In the genomic region with DNA sequence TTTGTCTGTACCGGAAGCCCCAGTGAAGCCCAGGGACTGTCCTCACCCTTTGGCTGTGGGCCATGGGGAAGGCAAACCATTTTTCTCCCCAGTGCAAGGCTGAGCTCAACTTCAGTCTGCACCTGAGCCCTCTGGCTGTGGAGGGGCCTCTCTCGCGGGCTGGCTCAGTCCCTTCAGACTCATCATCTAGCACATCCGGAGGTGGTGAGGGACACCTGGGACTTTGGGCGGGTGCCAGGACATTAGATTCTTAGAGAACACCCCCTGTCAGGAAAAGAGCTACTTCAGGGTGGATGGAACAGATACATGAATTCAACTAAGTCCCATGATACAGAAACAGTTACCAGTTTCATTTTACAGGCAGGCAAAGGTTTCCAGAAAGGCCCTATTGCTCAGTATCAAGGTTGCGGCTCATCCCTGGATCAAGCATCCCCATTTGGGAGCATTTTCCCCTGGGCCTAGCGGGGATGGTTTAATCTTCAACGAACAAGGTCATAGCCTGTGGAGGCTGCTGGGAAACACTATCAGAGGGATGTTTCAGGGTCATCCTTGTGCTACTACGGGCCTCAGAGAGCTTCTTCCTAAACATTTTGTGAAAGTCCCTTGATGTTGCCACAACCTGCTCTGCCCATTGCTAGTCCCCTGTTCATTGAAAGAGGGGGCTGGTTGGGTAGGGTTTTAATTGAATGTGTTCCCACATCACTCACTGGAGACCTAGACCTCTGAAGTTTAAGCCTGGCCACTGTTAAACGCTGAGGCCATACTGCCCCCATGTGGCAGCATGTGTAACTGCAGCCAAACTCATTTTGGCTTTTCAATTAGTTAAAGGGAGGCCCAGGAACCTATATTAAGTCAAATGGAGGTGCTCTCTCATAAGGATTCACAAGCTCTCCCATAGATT, we compare ENCODE assay signal across 9 mouse cellular contexts. TPM values are rescaled to one million over a fixed set of nuclear protein-coding genes. Genes with fewer than 3 reads are reported as not detected.
A peak's percentile ranks its signal among the peaks of the same experiment; 100 is the strongest.
DNase-seq lines count a peak whose midpoint lies in the region; ATAC-seq and TF ChIP-seq lines count a peak whose summit lies in the region.
"Had no signal": no experiment of that assay in that cellular context is flagged by ENCODE, and none has a peak within 500 bp of the region (broad histone marks: within the 10 kb centered on the region; RNA-seq: fewer than 3 reads in every experiment).

No protein-coding gene starts in this region.

- no peak for TF ChIP-seq POLR2A in ES-Bruce4 (IDR thresholded peaks at IDR 0.05; ENCODE audit: insufficient read depth, low read length)

- H3K9me3 ChIP-seq in kidney, embryonic 14.5 days (ENCODE audit: control insufficient read depth, low read length), result no peaks in the 10 kb centered on the region
- no peaks in the 10 kb centered on the region for H3K9me3 ChIP-seq in ES-Bruce4 (replicated peaks; ENCODE audit: control insufficient read depth, insufficient read depth, low read length, poor library complexity, severe bottlenecking)
- H3K9me3 ChIP-seq in limb, embryonic 11.5 days (ENCODE audit: control insufficient read depth, low read length), result no peaks in the 10 kb centered on the region
- H3K9me3 ChIP-seq: limb, embryonic 12.5 days had no signal

- no peak overlapping the region for H3K4me3 ChIP-seq in kidney, embryonic 14.5 days (ENCODE audit: low read length)
- no peak overlapping the region for H3K4me3 ChIP-seq in ES-Bruce4 (ENCODE audit: low read depth, low read length)
- H3K4me3 ChIP-seq in limb, embryonic 11.5 days (ENCODE audit: low read depth, low read length), result no peak overlapping the region
- H3K4me3 ChIP-seq: limb, embryonic 12.5 days had no signal

- peak; percentile 62 for DNase-seq in kidney, adult 9 months
- peak; percentile 53 for DNase-seq in c-Kit-positive CD71-positive TER-119-positive erythroid progenitor cells, embryonic 14.5 days (ENCODE audit: low spot score)
- DNase-seq in limb, embryonic 11.5 days (ENCODE audit: low spot score), result peak; percentile 74
- DNase-seq in neural tube, embryonic 10.5 days (ENCODE audit: extremely low spot score, low spot score), result peak; percentile 69
- no peak for DNase-seq in spleen, postnatal 4 days (ENCODE audit: low spot score in 2 of 2)

- no peak overlapping the region for H3K27ac ChIP-seq in kidney, embryonic 14.5 days (ENCODE audit: low read depth, low read length)
- H3K27ac ChIP-seq in ES-Bruce4 (ENCODE audit: insufficient read depth, low read length), result no peak overlapping the region
- H3K27ac ChIP-seq in limb, embryonic 11.5 days (replicated peaks; ENCODE audit: low read depth, low read length), result no peak overlapping the region
- H3K27ac ChIP-seq: limb, embryonic 12.5 days had no signal

- peak; percentile 92 for TF ChIP-seq CTCF in ES-Bruce4 (IDR thresholded peaks at IDR 0.05; ENCODE audit: low read depth, low read length)

- WGBS in kidney, embryonic 14.5 days, result 53% methylated on average over 10 of the region's 10 CpGs
- WGBS in limb, embryonic 11.5 days, result 65% methylated on average over 10 of the region's 10 CpGs

- peaks cover 13% of the 10 kb centered on the region; the same call in 1 of the 2 replicates for H3K36me3 ChIP-seq in kidney, embryonic 14.5 days (ENCODE audit: control insufficient read depth, insufficient read depth, low read length)
- H3K36me3 ChIP-seq in ES-Bruce4 (ENCODE audit: control insufficient read depth, insufficient read depth, low read length, poor library complexity, severe bottlenecking), result 0 out of 2 replicates have a peak, but pooled peaks cover 3% of the 10 kb centered on the region
- H3K36me3 ChIP-seq in limb, embryonic 11.5 days (ENCODE audit: control insufficient read depth, insufficient read depth, low read length), result no peaks in the 10 kb centered on the region

- no peak for TF ChIP-seq EP300 in ES-Bruce4 (IDR thresholded peaks at IDR 0.05; ENCODE audit: insufficient read depth, low read depth, low read length)

- H3K9ac ChIP-seq in kidney, embryonic 14.5 days (ENCODE audit: low read depth, low read length), result no peak overlapping the region
- no peak overlapping the region for H3K9ac ChIP-seq in ES-Bruce4 (ENCODE audit: low read depth, poor library complexity, severe bottlenecking)
- H3K9ac ChIP-seq in limb, embryonic 11.5 days (ENCODE audit: low read length), result no peak overlapping the region
- H3K9ac ChIP-seq: limb, embryonic 12.5 days had no signal

- no peaks in the 10 kb centered on the region for H3K4me1 ChIP-seq in kidney, embryonic 14.5 days (ENCODE audit: control insufficient read depth, insufficient read depth, low read length)
- H3K4me1 ChIP-seq in ES-Bruce4 (ENCODE audit: control insufficient read depth, insufficient read depth, low read length), result no peaks in the 10 kb centered on the region
- H3K4me1 ChIP-seq in limb, embryonic 11.5 days (ENCODE audit: control insufficient read depth, insufficient read depth, low read length), result no peaks in the 10 kb centered on the region
- H3K4me1 ChIP-seq: limb, embryonic 12.5 days had no signal

- H3K4me2 ChIP-seq in kidney, embryonic 14.5 days (replicated peaks; ENCODE audit: low read depth, low read length), result no peak overlapping the region
- no peak overlapping the region for H3K4me2 ChIP-seq in limb, embryonic 11.5 days (ENCODE audit: low read depth, severe bottlenecking)
- H3K4me2 ChIP-seq: limb, embryonic 12.5 days had no signal

- H3K27me3 ChIP-seq in kidney, embryonic 14.5 days (ENCODE audit: control insufficient read depth, insufficient read depth, low read length), result no peaks in the 10 kb centered on the region
- H3K27me3 ChIP-seq in ES-Bruce4 (ENCODE audit: control insufficient read depth, insufficient read depth, low read length, poor library complexity, severe bottlenecking), result no peaks in the 10 kb centered on the region
- H3K27me3 ChIP-seq in limb, embryonic 11.5 days (ENCODE audit: control insufficient read depth, insufficient read depth, low read length), result no peaks in the 10 kb centered on the region
- H3K27me3 ChIP-seq: limb, embryonic 12.5 days had no signal

- no peak for ATAC-seq in kidney, embryonic 14.5 days (ENCODE audit: low FRiP score, low TSS enrichment)
- ATAC-seq in frontal cortex, adult (ENCODE audit: low TSS enrichment), result peak; percentile 70
- ATAC-seq in limb, embryonic 11.5 days (ENCODE audit: insufficient number of reproducible peaks, low FRiP score, low TSS enrichment, low read depth), result no peak

RNA-seq across cellular contexts. Expression of gene Igfbp5, which starts 20.1 kb away (rescaled TPM):
- 56.4 and 61.4 TPM in 2 replicates for polyA plus RNA-seq in kidney, embryonic 14.5 days (2014; fragmentation: Nextera tagmentation; extraction: Ambion mirVana)
- polyA plus RNA-seq in ES-Bruce4 (2011; ENCODE audit: insufficient read depth, insufficient read length, low read depth, missing spikeins), result 0.99 TPM in 2 replicates
- polyA plus RNA-seq in limb, embryonic 11.5 days (2014; fragmentation: Nextera tagmentation; extraction: Ambion mirVana), result 47.0 and 48.4 TPM in 2 replicates

RNA-seq across cellular contexts. Expression of gene Igfbp2, which starts 30.3 kb away (rescaled TPM):
- 148 and 171 TPM in 2 replicates for polyA plus RNA-seq in kidney, embryonic 14.5 days (2014; fragmentation: Nextera tagmentation; extraction: Ambion mirVana)
- 537 and 588 TPM in 2 replicates for polyA plus RNA-seq in ES-Bruce4 (2011; ENCODE audit: insufficient read depth, insufficient read length, low read depth, missing spikeins)
- 262 and 290 TPM in 2 replicates for polyA plus RNA-seq in limb, embryonic 11.5 days (2014; fragmentation: Nextera tagmentation; extraction: Ambion mirVana)

Comparison
In these comparisons a context has a peak if more than half of its experiments do, and no peak if none do; other contexts are left out.
1. DNase-seq: peak in kidney, adult 9 months (single experiment), c-Kit-positive CD71-positive TER-119-positive erythroid progenitor cells, embryonic 14.5 days (single experiment), limb, embryonic 11.5 days (single experiment) and neural tube, embryonic 10.5 days (single experiment); none in spleen, postnatal 4 days (0 of 2).
2. RNA of gene Igfbp5, which starts 20.1 kb away (polyA plus RNA-seq): 56.4 to 61.4 TPM in kidney, embryonic 14.5 days and 47.0 to 48.4 TPM in limb, embryonic 11.5 days; 0.99 TPM in ES-Bruce4; every median in the first group is over 10 times any median in the second.